Mouse (Mus musculus): Measurements from ENCODE around the gene Rtl3. TPM values are rescaled to one million over a fixed set of nuclear protein-coding genes. Genes with fewer than 3 reads are reported as not detected.

Rtl3 gene
- polyA plus RNA-seq (2012; rRNA removed) (1.0 and 1.1 TPM in 2 replicates), polyA plus RNA-seq (2014; fragmentation: Nextera tagmentation; extraction: Ambion mirVana) (1.6 and 1.7 TPM in 2 replicates)

GRCm38 (mm10) chrX:106840409-106840808 is at the start of gene Rtl3:
TSS of gene Rtl3 (minus strand) at chrX:106840644.
- TF ChIP-seq CTCF (IDR thresholded peaks at IDR 0.05; ENCODE audit: low read depth) (no peak), EP300 (IDR thresholded peaks at IDR 0.05; ENCODE audit: low read depth) (no peak)
- Histone ChIP-seq H3K4me3 (ENCODE audit: insufficient read depth in 1 of 2, low read depth in 2 of 2, low read length in 2 of 2) (no peak within 1 kb of the TSS), H3K36me3 (replicated peaks; ENCODE audit: control insufficient read depth, insufficient read depth, low read depth) (no peaks in the 10 kb centered on the region), H3K27me3 (ENCODE audit: control insufficient read depth, insufficient read depth, low read length) (no peaks in the 10 kb centered on the region), H3K9ac (replicated peaks) (no peak within 1 kb of the TSS), H3K27ac (no peak within 1 kb of the TSS), H3K4me1 (replicated peaks; ENCODE audit: control insufficient read depth in 2 of 2, insufficient read depth in 2 of 2, low read length in 1 of 2) (no peaks in the 10 kb centered on the region), H3K9me3 (ENCODE audit: control insufficient read depth, low read length) (no peaks in the 10 kb centered on the region), H3K4me2 (ENCODE audit: low read depth) (no peak within 1 kb of the TSS)
- 55% methylated on average over 7 of the region's 7 CpGs for WGBS (ENCODE audit: insufficient replicate concordance)
- ATAC-seq (ENCODE audit: insufficient read depth) (no peak), DNase-seq (ENCODE audit: low read depth in 3 of 3, low spot score in 3 of 3) (no peak)

GRCm38 (mm10) chrX:106872315-106872714 is 31.9 kb upstream of the Rtl3 start:
- no peak for TF ChIP-seq CTCF (IDR thresholded peaks at IDR 0.05; ENCODE audit: low read depth)
- no peak for TF ChIP-seq EP300 (IDR thresholded peaks at IDR 0.05; ENCODE audit: low read depth)
- ATAC-seq (ENCODE audit: insufficient read depth), result no peak
- Histone ChIP-seq H3K9ac (replicated peaks) (no peak overlapping the region), H3K27ac (no peak overlapping the region), H3K4me2 (ENCODE audit: low read depth) (no peak overlapping the region), H3K9me3 (ENCODE audit: control insufficient read depth, low read length) (no peaks in the 10 kb centered on the region), H3K4me1 (replicated peaks; ENCODE audit: control insufficient read depth in 2 of 2, insufficient read depth in 2 of 2, low read length in 1 of 2) (no peaks in the 10 kb centered on the region), H3K4me3 (ENCODE audit: insufficient read depth in 1 of 2, low read depth in 2 of 2, low read length in 2 of 2) (no peak overlapping the region), H3K36me3 (replicated peaks; ENCODE audit: control insufficient read depth, insufficient read depth, low read depth) (no peaks in the 10 kb centered on the region), H3K27me3 (ENCODE audit: control insufficient read depth, insufficient read depth, low read length) (no peaks in the 10 kb centered on the region; the same call in 1 of the 2 replicates)
- DNase-seq (ENCODE audit: low read depth in 3 of 3, low spot score in 3 of 3), result no peak
- WGBS (ENCODE audit: insufficient replicate concordance), result 53% methylated on average over 4 of the region's 4 CpGs

DNA sequence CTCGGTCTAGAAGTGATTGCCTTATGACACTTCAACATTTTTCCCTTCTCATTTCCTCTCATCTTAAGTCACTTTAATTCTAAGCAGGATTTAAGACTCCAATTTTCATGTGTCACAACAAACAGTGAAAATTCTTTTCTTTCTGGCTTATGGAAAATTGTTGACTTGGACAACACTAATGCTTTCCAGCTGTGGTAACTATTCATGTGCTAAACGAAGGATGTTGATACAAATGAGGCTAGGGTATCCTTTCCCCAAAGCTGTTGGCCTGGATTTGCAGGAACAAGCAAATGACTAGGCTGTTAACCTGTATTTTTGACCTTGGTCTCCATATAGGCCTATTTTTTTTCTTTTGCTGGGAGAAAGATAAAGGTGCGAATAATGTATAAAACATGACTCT is 31.4 kb upstream of the Rtl3 start:
- Histone ChIP-seq H3K9ac (replicated peaks) (no peak overlapping the region), H3K4me2 (ENCODE audit: low read depth) (no peak overlapping the region), H3K4me3 (ENCODE audit: insufficient read depth in 1 of 2, low read depth in 2 of 2, low read length in 2 of 2) (no peak overlapping the region), H3K36me3 (replicated peaks; ENCODE audit: control insufficient read depth, insufficient read depth, low read depth) (no peaks in the 10 kb centered on the region), H3K27me3 (ENCODE audit: control insufficient read depth, insufficient read depth, low read length) (no peaks in the 10 kb centered on the region; the same call in 1 of the 2 replicates), H3K27ac (no peak overlapping the region), H3K9me3 (ENCODE audit: control insufficient read depth, low read length) (no peaks in the 10 kb centered on the region), H3K4me1 (replicated peaks; ENCODE audit: control insufficient read depth in 2 of 2, insufficient read depth in 2 of 2, low read length in 1 of 2) (no peaks in the 10 kb centered on the region)
- ATAC-seq (ENCODE audit: insufficient read depth) (no peak), DNase-seq (ENCODE audit: low read depth in 3 of 3, low spot score in 3 of 3) (no peak)
- 36% methylated on average over 3 of the region's 3 CpGs for WGBS (ENCODE audit: insufficient replicate concordance)
- TF ChIP-seq CTCF (IDR thresholded peaks at IDR 0.05; ENCODE audit: low read depth) (no peak), EP300 (IDR thresholded peaks at IDR 0.05; ENCODE audit: low read depth) (no peak)

GRCm38 (mm10) chrX:106871426-106871825 is 31.0 kb upstream of the Rtl3 start:
- 53% methylated on average over 3 of the region's 3 CpGs for WGBS (ENCODE audit: insufficient replicate concordance)

DNA sequence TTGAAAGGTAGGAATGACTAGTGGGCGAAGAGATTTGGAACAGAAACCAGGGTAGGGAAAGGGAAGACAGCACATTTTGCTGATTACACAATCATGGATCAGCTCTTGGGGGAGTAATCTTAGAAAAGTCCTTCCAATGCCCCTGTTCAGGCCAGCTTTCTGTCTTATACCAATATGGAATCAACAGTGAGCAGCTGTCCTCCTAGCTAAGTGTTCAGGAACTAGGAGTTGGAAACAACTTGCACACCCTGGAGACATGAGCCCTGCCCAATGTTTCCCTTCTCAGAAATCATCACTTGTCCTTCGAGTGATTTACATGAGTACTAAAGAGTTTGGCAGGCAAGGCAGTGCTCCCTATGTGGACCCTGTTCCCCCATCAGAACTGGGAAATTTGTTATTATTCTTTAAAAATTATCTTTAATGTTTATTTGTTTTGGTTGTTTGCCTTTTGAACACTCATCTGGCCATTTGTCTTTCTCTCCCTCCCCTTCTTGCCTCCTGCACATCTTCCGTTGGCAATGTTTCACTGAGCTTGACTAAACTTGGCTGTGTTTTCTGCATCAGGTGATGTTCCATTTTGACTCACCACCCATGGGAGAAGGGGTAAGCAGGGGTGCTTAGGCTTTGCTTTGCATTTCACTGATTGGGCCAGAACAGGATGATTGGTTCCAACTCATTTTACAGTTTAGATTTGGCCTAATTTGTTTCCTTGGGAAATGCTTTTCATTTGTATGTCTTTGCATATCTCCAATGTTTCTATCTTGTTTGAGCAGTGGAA is 13.3 kb upstream of the Rtl3 start:
- no peaks in the 10 kb centered on the region for H3K27me3 ChIP-seq (ENCODE audit: control insufficient read depth, insufficient read depth, low read length)
- no peaks in the 10 kb centered on the region for H3K9me3 ChIP-seq (ENCODE audit: control insufficient read depth, low read length)
- no peak overlapping the region for H3K4me2 ChIP-seq (ENCODE audit: low read depth)
- no peak overlapping the region for H3K4me3 ChIP-seq (ENCODE audit: insufficient read depth in 1 of 2, low read depth in 2 of 2, low read length in 2 of 2)
- TF ChIP-seq CTCF (IDR thresholded peaks at IDR 0.05; ENCODE audit: low read depth), result no peak
- TF ChIP-seq EP300 (IDR thresholded peaks at IDR 0.05; ENCODE audit: low read depth), result no peak
- no peak for ATAC-seq (ENCODE audit: insufficient read depth)
- no peaks in the 10 kb centered on the region for H3K4me1 ChIP-seq (replicated peaks; ENCODE audit: control insufficient read depth in 2 of 2, insufficient read depth in 2 of 2, low read length in 1 of 2)
- no peak overlapping the region for H3K27ac ChIP-seq
- WGBS (ENCODE audit: insufficient replicate concordance), result 57% methylated on average over 3 of the region's 3 CpGs
- no peaks in the 10 kb centered on the region for H3K36me3 ChIP-seq (replicated peaks; ENCODE audit: control insufficient read depth, insufficient read depth, low read depth)
- DNase-seq (ENCODE audit: low read depth in 3 of 3, low spot score in 3 of 3), result no peak
- no peak overlapping the region for H3K9ac ChIP-seq (replicated peaks)

More at GRCm38 (mm10) chrX:106871426-106871825, 31.0 kb upstream of the Rtl3 start:
- Histone ChIP-seq H3K27ac (no peak overlapping the region), H3K36me3 (replicated peaks; ENCODE audit: control insufficient read depth, insufficient read depth, low read depth) (no peaks in the 10 kb centered on the region), H3K9me3 (ENCODE audit: control insufficient read depth, low read length) (no peaks in the 10 kb centered on the region), H3K4me1 (replicated peaks; ENCODE audit: control insufficient read depth in 2 of 2, insufficient read depth in 2 of 2, low read length in 1 of 2) (no peaks in the 10 kb centered on the region), H3K4me3 (ENCODE audit: insufficient read depth in 1 of 2, low read depth in 2 of 2, low read length in 2 of 2) (no peak overlapping the region), H3K4me2 (ENCODE audit: low read depth) (no peak overlapping the region), H3K9ac (replicated peaks) (no peak overlapping the region), H3K27me3 (ENCODE audit: control insufficient read depth, insufficient read depth, low read length) (no peaks in the 10 kb centered on the region; the same call in 1 of the 2 replicates)
- ATAC-seq (ENCODE audit: insufficient read depth), result no peak
- no peak for DNase-seq (ENCODE audit: low read depth in 3 of 3, low spot score in 3 of 3)
- no peak for TF ChIP-seq CTCF (IDR thresholded peaks at IDR 0.05; ENCODE audit: low read depth)
- no peak for TF ChIP-seq EP300 (IDR thresholded peaks at IDR 0.05; ENCODE audit: low read depth)
